Mouse (Mus musculus) CD8-positive naive resting alpha-beta T cell, adult 2 months (primary cell): ENCODE data around the gene Cdk14.

Source experiments
- DNase-seq, 2 experiments: peaks; one replicate each; pipeline ENCODE4 v3.0.0; 2022; ENCODE audit warnings: low read depth in 2 of 2, low spot score in 2 of 2

Gene Cdk14

DNA sequence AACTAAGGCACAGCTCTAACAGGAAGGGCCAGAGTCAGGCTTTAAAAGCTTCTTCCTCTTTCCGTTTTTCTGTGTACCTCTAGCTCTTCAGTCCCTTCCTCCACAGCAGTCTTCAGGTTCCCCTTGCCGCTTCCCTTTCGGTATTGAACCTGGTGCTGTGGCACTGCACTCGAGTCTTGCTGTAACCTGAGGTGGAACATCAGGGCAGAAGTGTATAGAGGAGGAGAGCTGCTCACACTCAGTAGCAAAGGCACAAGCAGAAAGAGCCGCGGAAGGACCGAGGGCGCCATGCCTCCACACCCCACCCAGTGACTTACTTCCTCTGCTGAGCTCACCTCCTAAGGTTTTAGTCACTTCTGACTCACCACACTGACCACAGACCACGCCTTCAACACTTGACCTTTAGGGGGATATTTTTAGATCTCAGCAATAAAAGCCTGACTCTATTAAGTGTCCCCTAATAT, at the start of gene Cdk14:
TSS of gene Cdk14 (minus strand) at position 321 of the 464 bp plus-strand sequence.
- no peak for DNase-seq

DNA sequence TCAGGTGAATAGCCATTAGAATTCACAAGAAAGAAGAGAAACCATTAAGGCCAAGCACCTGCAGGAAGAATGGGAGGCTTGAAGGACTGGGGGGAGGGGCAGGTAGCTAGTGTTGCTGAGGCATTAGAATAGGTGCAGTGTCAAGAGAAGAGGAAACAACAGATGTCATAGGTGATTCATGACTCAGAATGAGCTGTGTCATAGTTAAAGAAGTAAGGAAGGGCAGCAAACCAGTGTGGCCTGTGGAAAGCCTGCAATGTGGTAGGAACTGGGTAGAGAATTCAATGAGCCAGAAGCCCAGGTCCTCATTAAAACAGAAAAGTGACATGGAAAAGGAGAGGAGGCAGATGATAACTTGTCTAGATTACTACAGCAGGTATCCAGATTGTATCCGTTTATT, 45.1 kb upstream of the Cdk14 start:
- no peak for DNase-seq

DNA sequence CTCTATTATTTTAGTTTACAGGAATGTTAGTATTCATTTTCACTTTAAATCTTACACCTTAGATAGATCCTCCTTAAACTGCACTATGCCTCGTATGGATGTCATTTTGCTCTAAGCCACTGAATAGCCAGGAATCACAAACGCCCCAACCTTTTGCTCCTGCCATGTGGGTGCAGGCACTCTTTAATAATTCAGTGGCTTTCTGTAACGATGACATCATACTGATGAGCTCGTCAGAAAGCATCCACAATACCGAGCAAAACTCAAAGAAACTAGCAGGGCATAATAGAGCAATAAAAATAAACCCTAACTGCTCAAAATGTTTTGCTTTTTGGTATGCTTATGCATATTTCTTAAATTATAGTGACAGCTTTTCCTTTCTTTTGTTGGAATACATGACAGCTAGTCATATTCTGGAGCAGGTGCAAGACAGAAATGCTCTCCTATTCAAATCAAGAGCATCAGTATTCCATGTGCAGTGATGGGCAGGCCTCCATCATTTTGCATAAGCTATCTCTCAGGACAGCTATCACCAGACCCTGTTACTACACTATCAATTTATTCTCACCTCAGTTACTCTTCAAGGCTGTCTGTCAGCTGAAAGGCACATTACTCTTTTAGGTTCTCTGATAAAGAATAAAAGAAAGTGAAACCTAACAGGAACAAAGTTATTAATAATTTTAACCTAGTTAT, 11.8 kb upstream of the Cdk14 start:
- no peak for DNase-seq

DNA sequence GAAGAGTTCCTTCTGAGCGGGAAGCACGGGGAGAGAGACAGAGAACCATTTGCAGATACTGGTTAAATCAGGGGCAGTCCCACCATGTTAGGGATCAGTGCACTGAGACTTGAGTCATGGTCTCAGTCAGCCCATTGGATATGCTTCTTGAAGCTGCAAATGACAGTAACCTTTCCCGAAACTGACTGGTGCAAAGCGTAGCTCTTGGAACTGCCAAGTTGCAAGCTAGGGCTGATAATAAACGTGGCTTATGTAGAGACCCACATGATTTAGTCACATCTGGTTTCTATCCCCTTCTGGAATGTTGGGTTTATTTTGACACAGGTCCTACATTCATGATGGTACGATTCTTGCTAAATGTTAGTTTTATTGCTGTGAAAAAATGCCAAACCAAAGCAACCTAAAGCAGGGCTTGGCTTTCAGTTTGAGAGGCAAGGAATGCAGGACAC, 3.6 kb upstream of the Cdk14 start:
- no peak for DNase-seq

DNA sequence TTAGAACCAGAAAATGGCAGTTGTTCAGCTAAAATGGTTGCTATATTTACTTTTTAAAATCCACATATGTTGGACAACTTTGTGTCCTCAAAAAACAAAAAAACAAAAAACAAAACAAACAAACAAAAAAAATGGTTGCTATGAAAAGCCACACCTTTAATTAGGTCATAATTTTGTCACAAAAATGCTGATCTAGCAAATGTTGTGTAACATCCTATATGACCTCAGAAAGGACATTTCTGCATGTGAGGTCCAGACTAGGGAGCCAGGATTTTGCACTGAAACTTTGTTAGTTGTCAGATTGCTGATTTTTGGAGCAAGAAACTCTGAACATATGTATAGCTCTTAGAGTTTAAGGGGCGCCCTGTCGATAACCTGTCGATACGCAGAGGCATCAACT, 3.0 kb upstream of the Cdk14 start:
- DNase-seq, result no peak

DNA sequence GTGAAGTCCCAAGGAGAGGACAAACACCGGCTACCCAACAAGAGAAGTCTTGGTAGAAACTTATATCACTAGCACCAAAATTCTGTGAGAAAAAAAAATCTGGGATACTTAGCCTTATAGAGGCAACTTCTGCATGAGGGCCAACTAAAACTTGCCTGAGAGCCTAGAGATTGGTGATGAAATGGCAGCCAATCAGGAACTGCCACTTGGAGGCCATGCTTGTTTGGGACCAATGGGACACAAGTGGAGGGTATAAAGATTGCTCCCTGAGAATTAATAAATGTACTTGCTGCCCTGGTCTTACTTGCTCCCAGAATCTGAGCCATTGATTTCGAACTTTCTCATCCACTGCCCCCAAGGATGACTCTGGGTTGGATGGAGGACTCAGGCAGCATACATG, 1.3 kb upstream of the Cdk14 start:
- no peak for DNase-seq

DNA sequence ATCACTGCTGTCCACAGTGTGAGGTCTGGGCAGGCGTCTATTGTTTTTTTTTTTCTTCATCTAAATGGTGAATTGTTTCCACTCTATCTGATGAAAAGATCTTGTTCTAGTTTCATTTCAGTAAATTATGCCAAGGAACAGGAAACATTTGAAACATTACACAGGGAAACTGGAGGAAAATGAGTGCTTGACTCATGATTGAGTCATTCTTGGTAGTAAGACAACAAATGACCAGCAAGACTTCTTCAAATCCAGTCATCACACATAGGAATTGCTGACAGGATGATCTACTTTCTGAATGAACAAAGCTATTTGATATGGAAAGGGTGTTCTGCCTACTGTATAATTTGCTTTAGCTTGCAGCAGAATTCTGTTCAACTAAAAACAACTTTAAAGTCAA, 859 bp downstream of the Cdk14 start:
- DNase-seq, result no peak

DNA sequence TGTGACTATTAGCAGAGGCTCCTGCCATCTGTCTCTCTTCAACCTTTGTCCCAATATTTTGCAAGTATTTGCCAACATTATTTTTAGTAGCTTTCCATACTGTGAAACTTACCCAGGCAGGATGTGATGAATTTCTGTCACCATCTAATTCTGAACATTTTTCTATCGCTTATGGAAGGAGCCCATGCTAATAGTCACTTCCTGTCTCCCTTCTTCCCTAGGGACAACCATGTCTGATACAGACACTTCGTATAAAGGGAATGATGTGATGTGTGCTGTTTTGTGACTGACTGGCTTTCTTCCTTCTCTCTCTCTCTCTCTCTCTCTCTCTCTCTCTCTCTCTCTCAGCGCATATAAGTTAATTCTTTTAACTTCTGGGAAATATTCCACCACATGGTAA, 5.3 kb downstream of the Cdk14 start:
- no peak for DNase-seq

DNA sequence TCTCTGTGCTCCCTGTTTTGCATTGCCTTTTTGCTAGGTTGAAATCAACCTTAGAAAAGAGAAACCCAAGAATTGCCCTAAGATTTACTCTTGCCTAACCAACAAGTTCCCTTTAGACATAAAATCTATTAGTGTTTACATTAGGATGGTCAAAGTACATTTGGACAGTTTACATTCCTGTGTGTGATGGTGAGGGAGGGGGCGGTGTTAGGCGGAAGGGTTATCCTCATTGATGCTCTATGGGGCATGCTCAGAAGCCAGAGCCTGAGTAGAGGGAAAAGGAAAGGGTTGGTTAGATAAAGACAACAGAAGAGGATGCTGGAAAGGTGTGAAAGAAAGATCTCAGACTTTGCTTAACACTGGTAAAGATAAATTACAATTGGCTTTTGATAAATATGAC, 8.2 kb downstream of the Cdk14 start:
- no peak for DNase-seq

DNA sequence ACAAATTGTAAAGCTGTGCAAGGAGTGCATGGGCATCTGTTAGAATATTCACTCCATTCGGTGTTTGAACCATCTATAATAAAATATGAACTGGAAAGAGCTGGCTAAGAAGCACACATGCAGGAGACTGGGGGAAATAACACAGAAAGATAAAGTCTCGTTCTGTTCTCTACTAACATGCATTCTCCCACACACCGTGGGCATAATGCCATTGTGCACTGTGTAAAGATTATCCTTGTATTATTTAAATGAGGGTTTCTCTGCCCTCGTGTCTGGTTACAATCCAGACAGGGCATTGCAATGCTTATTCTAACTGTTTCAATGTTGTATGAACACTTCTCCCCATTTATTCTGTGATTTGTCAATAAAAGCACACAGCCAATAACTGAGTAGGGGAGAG, 18.1 kb downstream of the Cdk14 start:
- DNase-seq, result no peak

DNA sequence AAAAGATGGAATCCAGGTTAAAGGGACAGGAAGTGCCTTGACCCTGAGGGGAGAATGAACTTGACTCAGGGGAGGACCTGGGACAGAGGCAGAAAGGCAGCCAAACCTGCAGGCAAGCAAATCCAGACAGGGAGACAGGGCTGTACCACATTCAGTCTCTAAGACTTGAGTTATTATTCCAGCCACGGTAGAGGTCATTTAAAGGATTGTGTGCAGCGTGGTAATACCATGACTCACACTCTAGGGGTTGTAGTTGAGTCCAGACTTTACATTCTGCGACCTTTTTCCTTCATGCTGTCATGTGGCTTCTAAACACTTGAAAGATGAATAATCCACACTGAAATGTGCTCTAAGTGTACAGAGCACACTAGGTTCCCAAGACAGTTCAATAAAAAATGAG, 27.3 kb downstream of the Cdk14 start:
- DNase-seq, result no peak

DNA sequence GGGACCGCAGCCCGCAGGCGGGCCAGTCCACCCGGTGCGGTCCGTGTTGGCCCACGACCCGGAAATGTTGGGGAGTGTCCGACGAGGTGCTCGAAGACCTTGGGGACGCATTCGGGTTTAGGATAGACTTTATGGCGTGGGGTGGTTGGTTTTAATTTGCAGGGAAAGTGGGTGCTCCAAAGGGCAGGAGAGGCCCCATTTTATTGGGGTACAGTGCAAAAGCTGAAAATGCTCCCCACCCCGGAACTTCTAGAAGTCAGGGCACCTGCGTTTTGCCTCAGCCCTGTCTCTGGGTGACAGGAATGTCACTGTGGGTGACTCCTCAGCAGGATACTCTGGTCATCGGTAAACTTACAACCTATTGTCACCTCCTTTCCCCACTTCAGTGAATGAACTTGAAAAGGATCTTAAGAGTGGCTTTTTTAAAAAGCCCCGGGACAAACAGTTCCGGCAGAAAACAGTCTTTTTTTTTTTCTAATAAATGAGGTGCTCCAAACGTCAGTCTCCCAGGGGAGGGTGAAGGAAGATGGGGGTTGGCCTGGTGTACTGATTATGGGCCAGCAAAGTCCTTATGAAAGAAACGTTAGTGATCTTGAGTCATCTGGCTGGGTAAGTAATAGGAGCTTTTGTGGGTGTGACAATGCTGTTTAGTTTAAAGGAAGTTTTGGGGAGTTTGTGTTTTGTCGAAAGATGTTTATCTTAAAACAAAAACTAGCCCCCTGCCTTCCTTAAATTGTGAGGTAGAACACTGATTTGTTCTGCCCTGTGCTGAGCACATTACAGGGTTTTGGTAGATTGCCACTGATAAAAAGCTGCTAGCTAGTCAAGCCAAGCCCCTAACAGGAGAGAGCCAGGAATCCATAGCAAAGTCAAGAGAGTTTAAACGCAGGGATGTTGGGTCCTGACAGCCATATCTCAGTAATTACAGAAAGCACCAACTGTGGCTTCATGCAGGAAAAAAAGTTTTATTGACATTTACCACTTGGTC, 39.1 kb downstream of the Cdk14 start:
- no peak for DNase-seq

DNA sequence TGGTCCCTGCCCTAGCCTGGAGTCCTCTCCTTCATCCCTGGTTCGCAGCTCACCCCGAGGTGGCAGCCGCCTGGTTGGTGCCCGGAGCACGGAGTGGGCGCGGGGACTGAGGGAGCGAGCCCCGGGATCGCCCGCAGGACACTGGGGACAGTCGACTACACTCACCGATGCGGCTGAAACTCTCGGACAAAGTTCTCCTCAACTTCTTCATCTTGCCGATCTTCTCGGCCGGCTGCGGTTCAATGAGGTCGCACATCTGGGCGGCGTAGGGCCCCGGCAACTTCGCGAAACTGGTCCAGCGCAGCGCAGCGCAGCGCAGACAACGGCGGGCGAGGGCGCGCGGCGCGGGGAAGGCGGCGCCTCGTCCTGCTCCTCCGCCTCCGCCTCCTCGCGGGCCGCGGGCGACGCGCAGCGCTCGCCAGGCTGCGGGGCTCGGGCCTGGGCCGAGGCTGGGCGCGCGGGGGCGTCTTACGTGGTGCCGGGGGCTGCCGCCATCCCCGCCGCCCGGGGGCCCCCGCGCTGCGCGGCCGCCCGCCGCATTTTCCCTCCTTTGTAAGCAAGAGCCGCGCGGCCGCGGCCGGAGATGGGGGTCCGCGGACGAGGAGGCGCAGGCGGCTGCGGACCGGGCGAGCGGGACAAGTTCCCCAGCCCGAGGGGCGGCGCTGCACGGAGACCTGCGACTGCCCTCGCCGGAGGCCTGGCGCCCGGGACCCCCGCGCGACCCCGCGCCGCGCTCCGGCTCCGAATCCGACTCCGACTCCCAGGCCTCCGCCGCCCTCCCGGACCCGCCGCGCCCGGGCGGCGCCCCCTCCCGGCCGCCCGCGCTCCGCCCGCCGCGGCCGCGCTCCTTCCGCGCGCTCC, 40.0 kb downstream of the Cdk14 start:
- no peak for DNase-seq

DNA sequence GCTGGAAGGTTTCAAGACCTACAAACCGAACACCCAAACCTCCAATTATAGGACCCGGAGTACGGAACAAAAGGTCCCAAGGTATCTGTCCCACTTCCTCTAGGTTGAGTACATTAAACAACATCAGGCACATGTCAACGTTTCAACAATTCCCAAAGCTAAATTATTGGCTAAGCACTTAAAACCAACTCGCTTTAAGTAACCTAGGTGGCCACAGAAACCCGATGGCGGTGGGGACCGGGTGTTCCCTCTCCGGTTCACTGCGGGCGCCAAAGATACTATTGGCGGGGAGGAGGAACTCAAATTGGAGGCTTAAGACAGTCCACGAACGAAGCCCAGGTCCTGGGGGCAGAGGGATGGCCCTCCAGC, 40.6 kb downstream of the Cdk14 start:
- no peak for DNase-seq

DNA sequence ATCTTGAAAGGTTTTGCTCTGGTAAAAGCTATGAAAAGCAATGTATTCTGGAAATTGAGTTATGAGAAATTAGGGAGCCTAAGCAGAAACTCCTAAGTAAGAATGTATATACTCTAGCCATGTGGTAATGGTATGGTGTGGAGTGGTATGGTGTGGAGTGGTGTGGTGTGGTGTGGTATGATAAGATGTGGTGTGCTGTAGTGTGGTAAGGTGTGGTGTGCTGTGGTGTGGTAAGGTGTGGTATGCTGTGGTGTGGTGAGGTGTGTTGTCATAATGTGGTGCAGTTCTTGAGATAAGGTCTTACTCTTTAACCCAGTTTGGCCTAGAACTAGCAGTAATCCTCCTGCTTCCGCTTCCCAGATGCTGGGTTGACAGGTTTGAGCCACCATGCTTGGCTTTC, 45.7 kb downstream of the Cdk14 start:
- DNase-seq, result no peak

DNA sequence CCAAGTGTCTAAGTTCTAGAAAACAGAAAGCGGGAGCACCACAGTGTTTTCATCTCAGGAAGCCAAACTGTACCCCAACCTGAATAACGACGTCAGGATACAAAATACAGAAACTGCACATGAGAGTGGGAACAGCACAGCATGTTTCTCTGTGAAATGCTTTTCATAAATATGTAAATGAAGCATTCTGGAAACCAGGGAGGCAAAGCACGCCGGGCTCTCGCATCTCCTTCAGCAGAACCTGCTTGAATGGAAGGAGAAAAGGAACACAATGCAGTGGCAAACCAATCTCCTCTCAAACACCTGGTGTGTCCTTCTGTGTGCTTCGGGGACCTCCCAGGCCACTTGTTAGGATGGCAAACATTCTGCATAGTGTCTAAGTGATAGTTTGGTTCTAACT, 46.6 kb downstream of the Cdk14 start:
- no peak for DNase-seq

DNA sequence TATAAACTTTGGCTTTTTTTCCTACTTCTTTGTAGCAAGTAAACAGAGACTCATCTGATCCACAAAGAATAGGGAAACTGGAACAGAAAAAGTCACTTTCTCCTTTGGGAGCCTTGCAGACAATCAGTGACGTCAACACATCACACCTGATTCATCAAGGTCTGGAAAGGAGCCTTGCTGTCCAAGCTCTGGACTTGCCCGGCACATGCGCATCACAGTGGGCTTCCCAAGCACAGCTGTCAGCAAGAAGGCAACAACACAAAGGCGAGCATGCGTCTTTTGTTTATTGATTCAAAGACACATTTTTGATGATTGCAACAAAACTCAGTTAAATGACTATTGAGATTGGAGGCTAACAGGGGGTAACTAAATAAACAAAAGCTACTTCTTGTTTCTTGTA, 47.2 kb downstream of the Cdk14 start:
- no peak for DNase-seq

DNA sequence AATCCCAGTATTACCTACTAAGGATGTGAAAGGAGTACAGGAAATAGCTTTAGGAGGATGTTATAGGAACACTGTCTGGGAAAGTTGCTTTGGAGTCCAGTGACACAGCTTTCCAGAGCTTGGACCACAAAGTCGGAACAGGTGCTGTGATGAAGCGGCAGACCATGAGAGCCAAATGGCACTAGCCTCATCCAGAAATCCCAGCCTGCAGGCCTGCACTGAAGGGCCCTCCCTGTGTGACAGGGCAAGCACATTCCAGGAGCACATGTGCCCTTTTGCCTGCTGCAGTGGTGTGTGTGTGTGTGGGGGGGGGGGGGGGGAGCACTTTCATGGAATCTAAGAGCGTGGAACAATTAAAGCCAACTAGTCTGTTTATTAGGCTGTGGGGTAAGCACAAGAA, 47.8 kb downstream of the Cdk14 start:
- no peak for DNase-seq

DNA sequence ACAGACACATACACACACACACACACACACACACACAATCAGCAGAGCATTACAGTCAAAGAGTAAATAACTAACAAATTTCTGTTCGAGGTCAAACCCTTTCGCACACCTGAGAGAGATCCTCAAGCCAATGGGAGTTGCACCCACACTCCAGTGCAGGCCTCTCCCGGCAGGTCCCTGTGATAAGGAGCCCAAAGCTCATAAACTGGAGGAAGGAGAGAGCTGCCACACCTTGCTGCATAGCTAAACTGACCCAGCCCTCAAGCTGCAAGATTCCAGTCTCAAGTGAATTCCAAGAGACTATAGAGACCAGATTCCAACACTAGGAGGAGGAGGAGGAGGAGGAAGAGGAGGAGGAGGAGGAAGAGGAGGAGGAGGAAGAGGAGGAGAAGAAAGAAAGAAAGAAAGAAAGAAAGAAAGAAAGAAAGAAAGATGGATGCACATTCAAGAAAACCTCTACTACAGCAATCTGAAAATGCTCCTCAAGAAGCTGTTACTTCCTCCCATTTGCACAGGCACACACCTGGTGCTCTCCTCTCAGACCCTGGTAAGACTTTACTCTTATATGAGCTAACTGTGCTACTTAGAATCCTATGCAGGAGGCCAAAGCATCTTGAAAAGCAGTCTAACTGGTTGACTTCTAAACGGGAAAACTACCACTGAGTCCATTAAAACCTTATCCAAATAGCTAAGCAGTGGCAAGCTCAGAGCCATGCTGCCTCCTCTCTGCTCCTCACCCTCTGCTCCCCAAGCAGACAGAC, 49.6 kb downstream of the Cdk14 start:
- DNase-seq, result no peak

DNA sequence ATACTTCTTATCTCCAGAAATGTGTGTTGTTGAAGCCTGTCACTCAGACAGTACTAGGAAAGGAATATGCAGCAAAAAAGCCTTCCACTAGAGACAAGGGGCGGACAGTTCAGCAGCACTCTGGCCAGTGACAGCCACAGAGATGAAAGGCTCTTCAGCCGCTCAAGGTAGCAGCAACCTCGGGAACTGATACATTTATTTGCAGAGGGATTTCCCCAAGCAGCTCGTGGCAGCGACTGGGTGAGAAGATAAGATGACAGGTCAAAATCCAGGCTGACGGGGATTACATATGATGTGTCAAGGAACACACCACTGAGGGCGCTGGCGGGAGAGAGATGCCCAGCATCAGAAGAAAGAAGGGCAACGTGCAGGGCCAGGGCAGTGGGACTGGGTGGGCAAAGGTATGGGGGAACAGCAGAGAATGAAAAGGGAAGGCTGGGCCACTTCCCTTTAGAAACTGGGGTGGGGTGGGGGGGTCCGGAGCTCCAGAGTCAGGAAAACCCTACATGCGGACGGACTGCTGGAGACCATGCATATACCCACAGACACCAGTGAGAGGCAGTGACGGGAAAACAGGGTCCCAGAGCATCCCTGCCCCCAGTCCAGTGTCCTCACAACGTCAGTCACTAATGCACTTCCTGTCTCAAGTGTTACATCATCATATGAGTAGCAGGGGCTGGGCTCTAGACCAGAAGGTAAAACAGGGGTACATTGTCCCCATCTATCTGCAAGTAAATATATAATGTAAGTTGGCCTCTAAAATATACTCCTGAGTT, 51.5 kb downstream of the Cdk14 start:
- DNase-seq, result no peak
